Mouse (Mus musculus) heart, postnatal 14 days (tissue): ENCODE measurements around the gene Lrrc8e. TPM values are rescaled to one million over a fixed set of nuclear protein-coding genes. Genes with fewer than 3 reads are reported as not detected.
"Not testable (repeated sequence)": the region's sequence is repeated elsewhere in the genome, so short reads cannot be mapped to it uniquely, and the experiment has no call there.

Experiments
- DNase-seq, 2 experiments: peaks; one replicate each; pipeline ENCODE4 v3.0.0; 2021 to 2022
- intact Hi-C: fragments of 180-260 bp; cut with DNase I; formaldehyde crosslinking; loops from one replicate; pipeline ENCODE4 v1.15.1; 2025
- total RNA-seq, 2 experiments: library from RNA; stranded (reverse); gene quantifications; 2 replicates each; pipeline ENCODE4 v1.2.3; 2021

Lrrc8e gene
- total RNA-seq, 2 experiments from 2014 or later: 0.14 to 0.20 TPM

- intact Hi-C loops: loop anchor here (5.0 kb wide), 1 partner anchor 61 kb away; no protein-coding TSS in a partner anchor
Measured at GRCm38 (mm10) chr8:4252934-4253841, 26.6 kb downstream of the Lrrc8e start, which contains the start of gene Snapc2. Snapc2 (plus strand) TSS chr8:4253080.

GRCm38 (mm10) chr8:4254001-4254400 lies 27.4 kb downstream of the Lrrc8e start:
- DNase-seq: peak; percentile 53 to 69
- intact Hi-C loops: loop anchor here (5.0 kb wide), 1 partner anchor 62 kb away; no protein-coding TSS in a partner anchor

More at GRCm38 (mm10) chr8:4252934-4253841, 26.6 kb downstream of the Lrrc8e start, which contains the start of gene Snapc2:
- DNase-seq: peak; percentile 95 to 96

- DNase-seq, intact Hi-C loops: not testable (repeated sequence)
Measured at GRCm38 (mm10) chr8:4255471-4255870, 28.8 kb downstream of the Lrrc8e start.

- intact Hi-C loops: no loop called here
Measured at GRCm38 (mm10) chr8:4256911-4257310, 30.3 kb downstream of the Lrrc8e start.

GRCm38 (mm10) chr8:4257350-4257749 lies 30.7 kb downstream of the Lrrc8e start:
- intact Hi-C loops: no loop called here
- DNase-seq: no peak

More at GRCm38 (mm10) chr8:4256911-4257310, 30.3 kb downstream of the Lrrc8e start:
- DNase-seq: no peak

GRCm38 (mm10) chr8:4258233-4258632 lies 31.6 kb downstream of the Lrrc8e start:
- peak; percentile 76 to 84 for DNase-seq
- intact Hi-C loops: loop anchor here (2.0 kb wide), 1 partner anchor 117 kb away; no protein-coding TSS in a partner anchor

- intact Hi-C loops: loop anchor here (2.0 kb wide), 1 partner anchor 118 kb away; no protein-coding TSS in a partner anchor
- DNase-seq: peak in 1 of 2 experiments; percentile 20
Measured at GRCm38 (mm10) chr8:4258678-4259077, 32.1 kb downstream of the Lrrc8e start.

GRCm38 (mm10) chr8:4259125-4259804 lies 32.6 kb downstream of the Lrrc8e start, which contains the start of gene Ctxn1:
Ctxn1 (minus strand) TSS chr8:4259274.
- intact Hi-C loops: loop anchor here (2.0 kb wide), 1 partner anchor 118 kb away; no protein-coding TSS in a partner anchor

GRCm38 (mm10) chr8:4259805-4260170 lies 33.2 kb downstream of the Lrrc8e start:
- intact Hi-C loops: loop anchor here (2.0 kb wide), 1 partner anchor 119 kb away; no protein-coding TSS in a partner anchor
- DNase-seq: no peak

More at GRCm38 (mm10) chr8:4259125-4259804, 32.6 kb downstream of the Lrrc8e start, which contains the start of gene Ctxn1:
- DNase-seq: peak; percentile 97 to 98

- no peak for DNase-seq
- intact Hi-C loops: no loop called here
Measured at GRCm38 (mm10) chr8:4263105-4263791, 36.6 kb downstream of the Lrrc8e start.

GRCm38 (mm10) chr8:4265160-4265914 lies 38.7 kb downstream of the Lrrc8e start:
- intact Hi-C loops: no loop called here
- no peak for DNase-seq

- intact Hi-C loops: no loop called here
- DNase-seq: peak in 1 of 2 experiments; percentile 34
Measured at GRCm38 (mm10) chr8:4267627-4268026, 41.0 kb downstream of the Lrrc8e start.

- intact Hi-C loops: no loop called here
- no peak for DNase-seq
Measured at GRCm38 (mm10) chr8:4269609-4270008, 43.0 kb downstream of the Lrrc8e start.

GRCm38 (mm10) chr8:4275275-4276110 lies 48.9 kb downstream of the Lrrc8e start, which contains the start of gene Timm44:
Timm44 (minus strand) TSS chr8:4275913.
- intact Hi-C loops: no loop called here
- peak; percentile 94 to 97 for DNase-seq

GRCm38 (mm10) chr8:4276111-4276465 lies 49.5 kb downstream of the Lrrc8e start:
- no peak for DNase-seq
- intact Hi-C loops: no loop called here
